Mouse (Mus musculus) adrenal gland, postnatal 14 days (tissue): Measurements from ENCODE around the gene Gm4969. TPM values are rescaled to one million over a fixed set of nuclear protein-coding genes. Genes with fewer than 3 reads are reported as not detected.

ENCODE experiments used
- DNase-seq: peaks from one replicate; pipeline ENCODE4 v3.0.0; 2021; ENCODE audit warnings: mixed read lengths
- total RNA-seq: library from RNA; stranded (reverse); gene quantifications from 2 replicates; pipeline ENCODE4 v1.2.3, GENCODE M21; 2021

Gene Gm4969
- total RNA-seq, 1 experiment from 2014 or later: 0.19 TPM

DNA sequence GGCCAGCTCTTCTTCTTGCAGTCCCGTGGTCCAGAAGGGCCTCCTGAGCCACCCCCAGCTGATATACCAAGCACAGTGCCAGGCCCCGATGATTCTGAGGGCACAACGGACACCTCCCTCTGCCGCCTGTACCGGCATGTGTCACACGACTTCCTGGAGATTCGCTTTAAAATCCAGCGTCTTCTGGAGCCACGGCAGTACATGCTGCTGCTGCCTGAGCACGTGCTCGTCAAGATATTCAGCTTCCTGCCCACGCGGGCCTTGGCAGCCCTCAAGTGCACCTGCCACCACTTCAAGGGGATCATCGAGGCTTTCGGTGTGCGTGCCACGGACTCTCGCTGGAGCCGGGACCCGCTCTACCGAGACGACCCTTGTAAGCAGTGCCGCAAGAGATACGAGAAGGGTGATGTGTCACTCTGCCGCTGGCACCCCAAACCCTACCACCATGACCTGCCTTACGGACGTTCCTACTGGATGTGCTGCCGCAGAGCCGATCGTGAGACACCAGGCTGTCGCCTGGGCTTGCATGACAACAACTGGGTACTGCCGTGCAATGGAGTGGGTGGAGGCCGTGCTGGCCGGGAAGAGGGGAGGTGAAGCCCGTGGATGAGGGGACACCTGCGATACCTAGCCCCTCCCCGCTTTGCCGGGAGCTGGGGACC, 18.6 kb upstream of the Gm4969 start:
- no peak for DNase-seq

DNA sequence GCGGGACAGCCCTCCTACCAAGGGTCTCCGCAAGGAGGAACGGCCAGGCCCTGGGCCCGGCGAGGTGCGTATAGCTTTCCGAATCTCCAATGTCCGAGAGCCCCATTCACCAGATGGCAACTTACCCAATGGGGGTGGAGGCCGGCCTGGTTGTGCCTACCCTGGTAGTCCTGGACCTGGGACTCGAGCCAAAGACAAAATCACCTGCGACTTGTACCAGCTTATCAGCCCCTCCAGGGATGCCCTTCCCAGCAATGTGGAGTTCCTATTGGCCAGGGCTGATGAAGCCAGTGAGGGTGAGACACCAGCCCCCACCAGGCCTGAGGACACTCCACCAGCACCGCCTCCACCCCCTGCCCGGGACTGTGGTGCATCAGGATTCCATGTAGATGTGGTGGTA, 18.0 kb upstream of the Gm4969 start:
- DNase-seq: no peak

DNA sequence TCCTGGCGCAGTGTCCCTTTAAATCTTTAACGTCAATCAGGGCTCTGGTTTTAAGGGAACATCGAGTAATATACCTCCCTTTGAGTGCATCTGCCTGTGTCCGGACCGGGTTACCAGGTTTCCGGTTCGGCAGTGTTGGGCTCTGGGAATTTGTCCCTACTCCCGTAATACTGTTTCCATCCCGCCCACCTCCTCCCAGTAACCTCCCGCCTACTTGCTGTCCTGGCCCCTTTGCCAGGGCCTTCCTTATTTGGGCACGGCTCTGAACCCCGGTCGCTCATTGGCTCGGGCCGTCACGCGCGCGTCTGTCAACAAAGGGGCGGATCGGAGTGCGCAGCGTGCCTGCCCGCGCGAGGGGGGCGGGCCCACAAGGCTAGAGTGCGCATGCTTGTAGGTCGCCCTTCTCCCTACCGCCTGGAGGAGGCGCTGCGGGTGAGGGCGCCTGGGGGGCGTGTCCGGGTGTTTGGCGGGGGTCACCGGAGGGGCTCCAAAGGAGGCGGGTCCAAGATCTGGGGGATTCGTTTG, 13.2 kb upstream of the Gm4969 start:
- peak; percentile 99 for DNase-seq

- no peak for DNase-seq
Observed at GRCm38 (mm10) chr7:19130657-19131056, 12.5 kb upstream of the Gm4969 start.

DNA sequence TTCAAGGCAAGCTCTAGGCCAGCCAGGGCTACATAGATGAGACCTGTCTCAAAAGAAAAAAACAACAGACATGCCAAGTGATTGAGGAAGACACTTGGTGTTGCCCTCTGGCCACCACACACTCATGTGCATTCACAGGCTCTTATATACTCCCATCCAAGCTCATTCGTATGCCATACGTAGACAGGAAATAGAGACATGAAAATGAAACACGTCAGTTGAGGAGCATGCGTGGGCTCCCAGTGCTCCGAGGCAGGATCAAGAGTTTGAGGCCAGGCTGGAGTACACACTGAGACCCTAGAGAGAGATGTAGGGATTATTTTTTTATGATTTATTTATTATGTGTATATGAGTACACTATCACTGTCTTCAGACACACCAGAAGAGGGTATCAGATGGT, 11.2 kb upstream of the Gm4969 start:
- no peak for DNase-seq

DNA sequence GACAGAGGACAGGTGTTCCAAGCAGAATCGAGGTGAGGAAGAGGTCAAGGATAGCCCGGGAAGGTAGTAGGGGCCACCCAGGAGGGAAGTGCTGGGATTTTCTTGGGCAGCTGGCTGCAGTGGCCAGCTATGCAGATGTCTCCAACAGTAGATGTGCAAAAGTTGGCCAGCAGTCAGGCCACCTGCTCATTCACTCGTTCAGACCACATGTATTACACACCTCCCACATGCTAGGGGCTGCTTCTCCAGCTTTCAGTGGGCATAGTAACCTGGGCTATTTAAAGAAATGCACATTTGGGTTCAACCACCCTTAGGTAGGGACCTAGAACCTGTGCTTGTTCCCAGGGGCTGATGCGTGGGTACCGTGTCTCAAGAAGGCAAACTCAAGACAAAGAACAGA, 9.6 kb upstream of the Gm4969 start:
- DNase-seq: no peak

- DNase-seq: no peak
Observed at GRCm38 (mm10) chr7:19124713-19125112, 6.5 kb upstream of the Gm4969 start.

GRCm38 (mm10) chr7:19121686-19122085, 3.5 kb upstream of the Gm4969 start:
- peak; percentile 52 for DNase-seq

DNA sequence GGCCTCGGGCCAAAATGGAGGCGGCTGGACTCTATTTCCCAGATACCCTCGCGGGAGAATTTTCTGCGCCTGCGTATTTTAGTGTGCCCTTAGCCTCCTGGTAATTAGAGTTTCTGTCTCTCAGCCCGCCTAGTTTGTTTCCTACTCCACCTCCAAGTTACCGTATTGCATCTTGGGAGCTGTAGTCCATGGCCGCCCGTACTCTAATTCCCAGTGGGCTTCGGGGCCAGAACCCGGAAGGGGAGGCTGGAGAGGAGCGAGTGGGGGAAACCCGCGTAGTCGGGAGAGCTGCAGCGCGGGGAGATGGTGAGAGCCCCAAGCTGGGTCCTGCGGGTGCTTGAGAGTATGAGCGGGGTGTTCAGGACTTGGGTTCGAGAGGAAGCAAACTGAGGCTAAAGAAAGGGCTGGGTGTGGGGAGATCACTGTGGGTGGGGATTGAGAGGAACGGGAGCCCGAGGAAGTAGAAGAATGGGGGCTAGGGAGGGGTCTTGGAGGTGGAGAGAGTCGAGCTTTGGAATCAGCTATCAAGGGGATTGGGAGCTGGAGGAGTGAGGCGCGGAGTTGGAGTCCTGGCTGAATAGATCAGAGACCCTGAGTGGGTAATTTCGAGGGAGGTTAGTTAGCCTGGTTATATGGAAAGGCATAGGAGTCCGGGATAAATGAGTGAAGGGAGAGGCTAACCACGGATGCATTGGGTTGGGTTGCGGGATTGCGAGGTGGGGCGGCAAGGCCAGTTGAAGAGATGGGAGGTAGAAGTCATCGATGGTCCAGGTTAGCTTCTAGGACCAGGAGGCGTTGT, 1.7 kb upstream of the Gm4969 start, which contains the start of gene Fbxo46:
Fbxo46 (plus strand) TSS at position 229 of the 799 bp plus-strand sequence.
- peak; percentile 96 for DNase-seq

GRCm38 (mm10) chr7:19119083-19119482, 915 bp upstream of the Gm4969 start:
- no peak for DNase-seq

DNA sequence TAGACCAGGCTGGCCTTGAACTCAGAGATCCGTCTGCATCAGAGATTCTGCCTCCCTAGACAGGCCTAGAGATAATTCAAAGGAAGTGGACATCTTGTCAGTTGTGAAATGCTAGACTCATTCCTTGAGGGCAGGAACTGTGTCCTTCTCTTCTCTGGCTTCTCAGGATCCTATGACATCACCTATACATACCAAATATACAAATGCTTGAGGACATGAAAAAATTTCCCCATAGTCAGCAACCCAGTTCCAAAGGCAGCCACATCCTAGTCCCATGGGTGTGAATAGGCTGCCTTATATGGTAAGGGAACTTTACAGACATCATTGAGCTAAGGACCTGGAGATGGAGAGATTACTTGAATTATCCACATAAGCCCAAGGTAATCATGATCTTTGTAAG, 8.6 kb downstream of the Gm4969 start:
- DNase-seq: no peak

GRCm38 (mm10) chr7:19107436-19107835, 10.7 kb downstream of the Gm4969 start:
- peak; percentile 43 for DNase-seq

- DNase-seq: no peak
Observed at GRCm38 (mm10) chr7:19104486-19104885, 13.7 kb downstream of the Gm4969 start.

GRCm38 (mm10) chr7:19103741-19104140, 14.4 kb downstream of the Gm4969 start:
- DNase-seq: peak; percentile 35

DNA sequence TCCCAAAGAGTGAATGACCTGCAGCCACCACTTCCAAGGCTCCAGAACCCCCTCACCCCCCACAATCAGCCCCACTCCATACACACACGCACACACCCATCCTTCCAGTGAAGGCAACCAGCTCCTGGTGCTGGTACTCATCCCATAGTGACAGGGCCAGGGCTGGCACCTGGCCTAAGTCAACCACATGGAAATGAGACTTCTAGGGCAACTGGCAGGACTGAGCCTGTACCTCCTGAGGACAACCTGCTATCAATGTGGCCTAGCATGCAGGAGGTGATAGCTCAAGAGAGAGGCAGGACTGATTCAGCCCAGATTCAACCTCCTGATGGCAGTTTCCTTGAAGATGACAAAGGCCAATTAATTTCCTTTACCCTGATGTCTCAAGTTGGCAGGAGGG, 17.9 kb downstream of the Gm4969 start:
- DNase-seq: no peak

GRCm38 (mm10) chr7:19098811-19099210, 19.4 kb downstream of the Gm4969 start:
- DNase-seq: peak; percentile 2

DNA sequence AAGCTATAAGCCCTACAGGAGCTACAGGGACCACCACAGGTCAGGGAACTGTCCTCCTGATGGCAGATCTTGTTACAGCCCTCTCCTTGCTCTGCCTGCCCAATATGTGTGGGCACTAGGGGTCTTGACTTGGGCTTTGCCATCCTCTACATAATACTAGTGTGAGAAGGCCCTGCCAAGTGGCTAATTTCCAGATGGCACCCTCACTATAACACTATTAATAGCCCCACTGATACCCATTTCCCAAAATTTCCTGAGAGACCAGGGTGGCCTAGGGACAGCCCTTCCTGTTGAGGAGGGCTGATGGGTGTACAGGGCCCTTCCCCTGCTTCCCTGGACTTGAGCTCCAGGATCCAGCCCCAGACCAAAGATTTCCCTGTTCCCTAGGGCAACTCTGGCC, 20.3 kb downstream of the Gm4969 start:
- DNase-seq: peak; percentile 17

GRCm38 (mm10) chr7:19097217-19097616, 21.0 kb downstream of the Gm4969 start:
- DNase-seq: peak; percentile 7

DNA sequence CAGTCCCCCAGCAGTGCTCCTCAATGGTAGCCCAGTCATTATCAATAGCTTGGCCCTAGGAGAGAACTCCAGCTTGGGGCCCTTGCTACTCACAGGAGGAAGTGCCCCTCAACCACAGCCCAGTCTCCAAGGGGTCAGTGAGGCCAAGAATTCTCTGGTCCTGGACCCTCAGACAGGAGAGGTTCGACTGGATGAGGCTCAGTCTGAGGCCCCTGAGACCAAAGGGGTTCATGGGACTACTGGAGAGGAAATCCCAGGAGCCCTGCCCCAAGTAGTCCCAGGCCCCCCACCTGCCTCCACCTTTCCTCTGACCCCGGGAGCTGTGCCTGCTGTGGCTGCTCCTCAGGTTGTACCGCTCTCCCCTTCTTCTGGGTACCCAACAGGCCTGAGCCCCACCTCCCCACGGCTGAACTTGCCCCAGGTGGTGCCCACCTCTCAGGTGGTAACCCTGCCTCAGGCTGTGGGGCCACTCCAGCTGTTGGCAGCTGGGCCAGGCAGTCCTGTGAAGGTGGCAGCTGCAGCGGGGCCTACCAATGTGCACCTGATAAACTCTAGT, 21.7 kb downstream of the Gm4969 start:
- peak; percentile 5 for DNase-seq

GRCm38 (mm10) chr7:19095751-19096110, 22.4 kb downstream of the Gm4969 start:
- DNase-seq: peak; percentile 91

GRCm38 (mm10) chr7:19094826-19095750, 23.1 kb downstream of the Gm4969 start:
- peak; percentile 83 for DNase-seq

GRCm38 (mm10) chr7:19094471-19094825, 23.7 kb downstream of the Gm4969 start, which contains the start of gene Six5:
Gene Six5, plus strand, starts transcription at chr7:19094594.
- DNase-seq: peak; percentile 81
